Mouse (Mus musculus) forebrain, embryonic 14.5 days (tissue): ENCODE measurements around the gene RPS10-NUDT3. TPM values are rescaled to one million over a fixed set of nuclear protein-coding genes. Genes with fewer than 3 reads are reported as not detected.
"Not testable (repeated sequence)": the region's sequence is repeated elsewhere in the genome, so short reads cannot be mapped to it uniquely, and the experiment has no call there.

Source experiments
- ATAC-seq: fragments of 200-750 bp; cut with Nextera tagmentation; 2 replicates; pipeline ENCODE4 v1.8.0; 2017; ENCODE audit warnings: mild to moderate bottlenecking, moderate library complexity
- DNase-seq: peaks from one replicate; pipeline ENCODE4 v3.0.0-alpha.2; 2015; ENCODE audit warnings: low spot score
- H3K27ac ChIP-seq: fragments of 300-500 bp; sonication (generic); 2 replicates; pipeline ENCODE4 v1.5.1; 2014; ENCODE audit warnings: low read depth, mild to moderate bottlenecking, control low read depth, low read length, moderate library complexity
- H3K27me3 ChIP-seq: fragments of 300-500 bp; sonication (generic); replicated peaks from 2 replicates; pipeline ENCODE4 v1.6.1; 2014; ENCODE audit warnings: low read length, control low read depth, mixed read lengths; ENCODE audit not compliant: control insufficient read depth, insufficient read depth
- H3K36me3 ChIP-seq: fragments of 300-500 bp; sonication (generic); 2 replicates; pipeline ENCODE4 v1.6.1; 2014; ENCODE audit warnings: low read length, control low read depth; ENCODE audit not compliant: control insufficient read depth, insufficient read depth
- H3K4me1 ChIP-seq: fragments of 300-500 bp; sonication (generic); 2 replicates; pipeline ENCODE4 v1.6.1; 2014; ENCODE audit warnings: antibody characterized with exemption, low read length, control low read depth; ENCODE audit not compliant: control insufficient read depth, insufficient read depth
- H3K4me2 ChIP-seq: fragments of 300-500 bp; sonication (generic); 2 replicates; pipeline ENCODE4 v1.6.1; 2014; ENCODE audit warnings: mild to moderate bottlenecking, control low read depth, low read length
- H3K4me3 ChIP-seq: fragments of 300-500 bp; sonication (generic); 2 replicates; pipeline ENCODE4 v1.5.1; 2014; ENCODE audit warnings: low read depth, low read length, control low read depth
- H3K9ac ChIP-seq: fragments of 300-500 bp; sonication (generic); 2 replicates; pipeline ENCODE4 v1.6.1; 2014; ENCODE audit warnings: mild to moderate bottlenecking, low read length, control low read depth, moderate library complexity
- H3K9me3 ChIP-seq: fragments of 300-500 bp; sonication (generic); replicated peaks from 2 replicates; pipeline ENCODE4 v1.6.1; 2016; ENCODE audit warnings: low read length, control low read depth, mixed read lengths; ENCODE audit not compliant: control insufficient read depth
- WGBS: fragments of 180-500 bp; shearing (Covaris S2); extraction: QIAGEN DNeasy Blood & Tissue Kit; methylation state at CpG from one replicate; pipeline ENCODE4 v1.1.7; 2014; 5-methylcytosine and 5-hydroxymethylcytosine counted together
- polyA plus RNA-seq: library from polyadenylated mRNA; unstranded; fragments of >200 nt; fragmentation: Nextera tagmentation; extraction: Ambion mirVana; gene quantifications from 2 replicates; pipeline ENCODE4 v1.2.1, GENCODE M21; 2014

The RPS10-NUDT3 gene
- polyA plus RNA-seq, 1 experiment from 2014 or later = not detected

DNA sequence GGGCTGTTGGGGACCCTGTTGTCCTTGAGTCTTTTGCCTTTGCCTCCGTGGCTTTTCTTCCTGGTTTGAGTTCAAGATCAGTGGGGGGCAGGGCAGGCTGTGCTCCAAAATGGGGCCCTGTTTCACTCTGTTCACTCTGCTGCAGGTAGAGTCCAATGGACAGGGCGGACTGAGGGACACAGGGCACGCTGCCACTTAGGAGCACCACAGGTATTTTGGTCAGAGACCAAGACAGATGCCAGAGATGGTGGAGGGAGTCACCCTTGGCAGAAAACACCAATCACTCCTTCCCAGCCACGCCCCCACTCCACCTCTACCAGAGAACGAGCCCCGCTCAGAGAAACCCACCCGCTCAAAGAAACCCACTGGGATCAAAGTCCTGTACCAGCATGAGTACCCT is 10.8 kb upstream of the RPS10-NUDT3 start:
- DNase-seq (no peak), ATAC-seq (no peak)
- Histone ChIP-seq H3K4me2 (no peak overlapping the region), H3K27ac (no peak overlapping the region), H3K4me3 (no peak overlapping the region), H3K36me3 (no peaks in the 10 kb centered on the region), H3K27me3 (no peaks in the 10 kb centered on the region), H3K4me1 (peaks cover 6% of the 10 kb centered on the region; the same call in 1 of the 2 replicates), H3K9ac (no peak overlapping the region), H3K9me3 (no peaks in the 10 kb centered on the region)
- 42% methylated on average over 7 of the region's 7 CpGs for WGBS

DNA sequence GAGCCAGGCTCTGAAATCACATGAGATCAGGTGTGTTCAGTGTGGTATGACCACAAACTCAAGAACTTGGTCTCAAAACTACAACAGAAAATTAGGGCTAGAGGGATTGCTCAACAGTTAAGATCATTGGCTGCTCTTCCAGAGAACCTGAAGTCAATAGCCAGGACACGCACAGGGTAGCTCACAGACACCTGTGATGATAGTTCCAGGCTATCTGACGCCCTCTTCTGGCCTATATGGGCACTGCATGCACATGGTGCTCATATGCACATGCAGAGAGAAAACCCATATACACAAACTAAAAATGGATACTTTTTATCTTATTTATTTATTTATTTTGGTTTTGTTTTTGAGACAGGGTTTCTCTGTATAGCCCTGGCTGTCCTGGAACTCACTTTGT is 9.6 kb upstream of the RPS10-NUDT3 start:
- ATAC-seq (no peak), DNase-seq (no peak)
- Histone ChIP-seq H3K9ac (no peak overlapping the region), H3K36me3 (no peaks in the 10 kb centered on the region), H3K4me1 (peaks cover 6% of the 10 kb centered on the region; the same call in 1 of the 2 replicates), H3K9me3 (no peaks in the 10 kb centered on the region), H3K4me3 (no peak overlapping the region), H3K27me3 (no peaks in the 10 kb centered on the region), H3K4me2 (no peak overlapping the region), H3K27ac (no peak overlapping the region)
- 31% methylated on average over 2 of the region's 2 CpGs for WGBS

DNA sequence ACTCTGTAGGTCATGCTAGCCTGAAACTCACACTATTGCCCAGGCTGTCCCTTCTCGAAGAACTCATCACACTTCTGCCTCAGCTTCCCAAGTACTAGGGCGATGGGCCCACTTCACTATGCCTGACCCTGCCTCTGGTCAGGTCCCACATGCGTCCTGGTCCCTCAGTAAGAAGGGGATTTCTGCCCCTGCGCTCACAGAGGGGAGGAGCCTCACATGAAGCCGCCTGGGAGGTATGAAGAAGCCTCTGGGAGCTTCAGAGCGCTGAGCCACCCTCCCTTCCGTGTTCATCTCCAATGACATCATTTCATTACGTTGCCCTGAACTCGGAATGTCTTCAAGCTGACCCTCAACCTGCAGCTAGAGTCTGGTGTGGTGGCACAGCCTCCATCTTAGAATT is 8.7 kb upstream of the RPS10-NUDT3 start:
- 80% methylated on average over 9 of the region's 9 CpGs for WGBS
- Histone ChIP-seq H3K4me1 (peaks cover 6% of the 10 kb centered on the region; the same call in 1 of the 2 replicates), H3K27me3 (no peaks in the 10 kb centered on the region), H3K36me3 (no peaks in the 10 kb centered on the region), H3K27ac (peak overlapping the region; percentile 33; the same call in 1 of the 2 replicates), H3K9me3 (no peaks in the 10 kb centered on the region), H3K4me3 (no peak overlapping the region), H3K4me2 (no peak overlapping the region), H3K9ac (no peak overlapping the region)
- ATAC-seq (no peak), DNase-seq (no peak)

DNA sequence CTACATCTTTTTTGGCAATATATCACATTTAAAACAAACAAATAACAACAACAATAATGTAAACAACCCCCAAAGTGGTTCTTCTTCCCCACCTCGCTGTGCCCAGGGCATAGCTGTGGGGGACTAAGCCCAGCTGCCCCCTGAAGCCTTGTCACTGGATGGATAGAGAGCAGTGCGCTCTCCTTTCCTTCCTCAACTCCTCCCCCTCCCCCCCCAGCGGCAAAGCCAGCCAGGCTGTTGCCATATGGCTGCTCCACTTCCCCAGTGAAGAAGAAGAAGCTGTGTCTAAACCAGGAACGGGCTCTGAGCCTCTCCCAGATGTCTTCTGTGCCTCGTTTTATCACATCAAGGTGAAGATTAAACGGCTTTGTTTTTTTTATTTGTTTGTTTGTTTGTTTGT is 8.1 kb upstream of the RPS10-NUDT3 start:
- Histone ChIP-seq H3K4me1 (peaks cover 6% of the 10 kb centered on the region; the same call in 1 of the 2 replicates), H3K4me3 (no peak overlapping the region), H3K4me2 (peak overlapping the region; percentile 28; the same call in 1 of the 2 replicates), H3K36me3 (no peaks in the 10 kb centered on the region), H3K27me3 (no peaks in the 10 kb centered on the region), H3K9ac (peak overlapping the region; percentile 29; the same call in 1 of the 2 replicates), H3K27ac (peak overlapping the region; percentile 81; the same call in 1 of the 2 replicates), H3K9me3 (no peaks in the 10 kb centered on the region)
- DNase-seq = peak; percentile 72
- ATAC-seq = peak; percentile 74
- WGBS = 41% methylated on average over 6 of the region's 6 CpGs

DNA sequence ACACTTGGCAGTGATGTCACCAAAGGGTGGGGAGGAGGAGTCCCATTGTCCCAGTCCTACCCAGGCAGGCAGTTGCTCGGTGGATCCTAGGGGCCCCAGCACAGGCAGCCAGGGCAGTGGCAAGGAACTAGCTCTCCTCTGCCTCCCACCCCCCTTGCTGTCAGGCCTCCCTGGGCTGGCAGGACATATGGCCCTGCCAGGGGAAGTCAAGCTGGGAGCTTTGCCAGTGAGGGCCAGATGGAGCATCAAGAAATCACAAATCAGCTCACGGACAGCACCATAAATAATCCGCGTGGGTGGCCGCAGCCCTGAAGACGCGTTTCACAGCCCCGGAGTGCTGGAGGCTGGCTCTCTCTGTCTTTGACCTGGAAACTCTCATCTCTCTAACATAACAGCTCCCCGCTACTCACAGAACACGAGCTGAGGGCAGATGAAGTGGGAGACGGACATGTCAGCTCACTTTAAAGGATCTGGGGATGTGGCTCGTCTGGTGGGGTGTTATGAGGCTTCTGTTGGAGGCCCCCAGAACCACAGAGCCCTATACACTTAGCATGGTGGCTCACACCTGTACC is 7.6 kb upstream of the RPS10-NUDT3 start:
- H3K4me3 ChIP-seq = no peak overlapping the region
- DNase-seq = peak; percentile 86
- WGBS = 26% methylated on average over 12 of the region's 12 CpGs
- H3K27ac ChIP-seq = peak overlapping the region; percentile 81
- ATAC-seq = peak; percentile 87
- no peaks in the 10 kb centered on the region for H3K27me3 ChIP-seq
- H3K9ac ChIP-seq = peak overlapping the region; percentile 29
- H3K4me1 ChIP-seq = peaks cover 6% of the 10 kb centered on the region; the same call in 1 of the 2 replicates
- H3K4me2 ChIP-seq = peak overlapping the region; percentile 28
- no peaks in the 10 kb centered on the region for H3K36me3 ChIP-seq
- H3K9me3 ChIP-seq = no peaks in the 10 kb centered on the region

DNA sequence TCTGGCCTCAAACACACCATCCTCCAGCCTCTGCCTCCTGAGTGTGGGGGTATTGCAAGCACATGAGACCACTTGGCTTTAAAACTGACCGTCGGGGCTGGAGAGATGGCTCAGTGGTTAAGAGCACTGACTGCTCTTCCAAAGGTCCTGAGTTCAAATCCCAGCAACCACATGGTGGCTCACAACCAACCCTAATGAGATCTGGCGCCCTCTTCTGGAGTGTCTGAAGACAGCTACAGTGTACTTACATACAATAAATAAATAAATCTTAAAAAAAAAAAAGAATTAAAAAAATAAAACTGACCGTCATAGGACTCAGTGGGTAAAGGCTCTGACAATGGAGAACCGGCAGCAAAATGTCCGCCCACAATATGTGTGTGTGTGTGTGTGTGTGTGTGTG is 4.8 kb upstream of the RPS10-NUDT3 start:
- not testable (repeated sequence) for H3K27me3 ChIP-seq, DNase-seq, H3K9me3 ChIP-seq, H3K9ac ChIP-seq, H3K36me3 ChIP-seq, H3K4me2 ChIP-seq, H3K27ac ChIP-seq, ATAC-seq, H3K4me3 ChIP-seq
- WGBS = 92% methylated on average over 6 of the region's 6 CpGs
- H3K4me1 ChIP-seq = peaks cover 12% of the 10 kb centered on the region

DNA sequence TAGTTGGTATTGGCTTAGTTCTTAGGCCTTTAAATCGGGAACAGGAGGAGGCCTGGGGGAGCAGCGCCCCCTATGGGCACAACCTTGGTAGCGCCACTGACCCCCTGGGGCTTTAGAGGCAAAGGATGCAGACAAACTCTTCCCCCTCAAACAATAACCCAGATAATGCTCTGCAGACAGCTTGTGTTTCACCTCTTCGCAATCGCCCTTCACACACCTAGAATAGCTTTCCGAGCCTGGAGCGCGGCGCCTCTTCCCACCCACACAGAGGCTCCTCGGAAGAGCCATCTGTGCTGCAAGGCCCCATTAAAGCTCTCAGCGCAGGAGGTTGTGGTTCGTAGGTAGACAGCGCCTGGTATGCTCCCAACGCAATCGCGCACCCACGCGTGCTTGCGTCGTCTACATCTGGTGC is 3.9 kb upstream of the RPS10-NUDT3 start:
- Histone ChIP-seq H3K9ac (no peak overlapping the region), H3K4me2 (no peak overlapping the region), H3K9me3 (no peaks in the 10 kb centered on the region), H3K4me3 (no peak overlapping the region), H3K36me3 (peaks cover 3% of the 10 kb centered on the region; the same call in 1 of the 2 replicates), H3K27me3 (no peaks in the 10 kb centered on the region), H3K4me1 (peaks cover 12% of the 10 kb centered on the region), H3K27ac (no peak overlapping the region)
- WGBS = 69% methylated on average over 20 of the region's 20 CpGs
- ATAC-seq = no peak
- peak; percentile 22 for DNase-seq

DNA sequence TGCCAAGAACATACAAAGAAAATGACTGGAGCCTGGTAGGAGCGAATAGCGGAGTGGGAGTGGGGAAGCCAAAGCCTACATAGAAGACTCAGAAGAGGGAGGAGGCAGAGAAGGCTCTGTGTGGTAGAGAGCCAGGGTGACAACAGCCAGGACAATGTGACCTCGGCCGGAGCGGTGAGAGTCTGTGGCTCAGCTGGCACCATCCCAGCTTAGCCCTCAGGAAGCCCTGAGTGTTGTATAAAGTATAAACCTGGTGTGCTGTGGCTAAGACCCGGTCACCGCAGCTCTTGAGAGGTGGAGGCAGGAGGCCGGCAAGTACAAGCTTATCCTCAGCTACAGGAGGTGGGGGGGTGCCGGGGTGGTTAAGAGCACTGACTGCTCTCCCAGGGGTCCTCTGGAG is 2.3 kb upstream of the RPS10-NUDT3 start:
- Histone ChIP-seq H3K27me3 (no peaks in the 10 kb centered on the region), H3K27ac (no peak overlapping the region), H3K4me3 (no peak overlapping the region), H3K4me1 (peaks cover 14% of the 10 kb centered on the region), H3K9me3 (no peaks in the 10 kb centered on the region), H3K4me2 (no peak overlapping the region), H3K9ac (no peak overlapping the region), H3K36me3 (peaks cover 19% of the 10 kb centered on the region)
- ATAC-seq (no peak), DNase-seq (no peak)
- WGBS = 59% methylated on average over 9 of the region's 9 CpGs
